Mouse (Mus musculus) heart, postnatal 36 days (tissue): ENCODE data around the gene Cd38. TPM values are rescaled to one million over a fixed set of nuclear protein-coding genes. Genes with fewer than 3 reads are reported as not detected.

ENCODE experiments used
- DNase-seq, 2 experiments: peaks; one replicate each; pipeline ENCODE4 v3.0.0; 2021 to 2022
- intact Hi-C: fragments of 180-260 bp; cut with DNase I; formaldehyde crosslinking; loops from one replicate; pipeline ENCODE4 v1.15.1; 2025
- total RNA-seq, 2 experiments: library from RNA; stranded (reverse); gene quantifications; 2 replicates each; pipeline ENCODE4 v1.2.3; 2021

Cd38 gene
- total RNA-seq, result 1 to 10 TPM; 8.2 to 8.5 TPM

- DNase-seq, result no peak
- intact Hi-C loops, result loop anchor here (1.0 to 2.0 kb wide), 2 partner anchors 13 to 24 kb away; no protein-coding TSS in a partner anchor
Measured at GRCm38 (mm10) chr5:43868253-43868652, at the start of gene Cd38. Cd38 (plus strand) TSS chr5:43868553.

GRCm38 (mm10) chr5:43818695-43819094 lies 49.7 kb upstream of the Cd38 start, which contains the start of gene Bst1:
Bst1 (plus strand) TSS chr5:43818885.
- peak in 1 of 2 experiments; percentile 7 for DNase-seq
- intact Hi-C loops, result no loop called here

- intact Hi-C loops, result no loop called here
- no peak for DNase-seq
Measured at GRCm38 (mm10) chr5:43820785-43821184, 47.6 kb upstream of the Cd38 start.

GRCm38 (mm10) chr5:43821538-43821937 lies 46.8 kb upstream of the Cd38 start, which contains the start of gene Fbxl5:
Fbxl5 (minus strand) TSS chr5:43821638.
- intact Hi-C loops, result no loop called here
- no peak for DNase-seq

- intact Hi-C loops, result no loop called here
- DNase-seq, result no peak
Measured at GRCm38 (mm10) chr5:43822199-43822598, 46.2 kb upstream of the Cd38 start.

- intact Hi-C loops, result no loop called here
- no peak for DNase-seq
Measured at GRCm38 (mm10) chr5:43822824-43823223, 45.5 kb upstream of the Cd38 start.

GRCm38 (mm10) chr5:43824580-43824979 lies 43.8 kb upstream of the Cd38 start:
- intact Hi-C loops, result no loop called here
- DNase-seq, result no peak

- no peak for DNase-seq
Measured at GRCm38 (mm10) chr5:43826883-43827282, 41.5 kb upstream of the Cd38 start.

GRCm38 (mm10) chr5:43827366-43827765 lies 41.0 kb upstream of the Cd38 start:
- DNase-seq, result no peak

More at GRCm38 (mm10) chr5:43826883-43827282, 41.5 kb upstream of the Cd38 start:
- intact Hi-C loops, result no loop called here

GRCm38 (mm10) chr5:43836590-43836989 lies 31.8 kb upstream of the Cd38 start:
- no peak for DNase-seq
- intact Hi-C loops, result loop anchor here (10.0 kb wide), 1 partner anchor 428 kb away; no protein-coding TSS in a partner anchor

More at GRCm38 (mm10) chr5:43827366-43827765, 41.0 kb upstream of the Cd38 start:
- intact Hi-C loops, result no loop called here

GRCm38 (mm10) chr5:43837372-43837771 lies 31.0 kb upstream of the Cd38 start:
- intact Hi-C loops, result loop anchor here (10.0 kb wide), 1 partner anchor 427 kb away; no protein-coding TSS in a partner anchor
- peak in 1 of 2 experiments; percentile 52 for DNase-seq

GRCm38 (mm10) chr5:43841144-43842010 lies 27.0 kb upstream of the Cd38 start:
- intact Hi-C loops, result loop anchor here (5.0 kb wide), 3 partner anchors 51 to 206 kb away; no protein-coding TSS in a partner anchor
- peak; percentile 50 to 58 for DNase-seq

- intact Hi-C loops, result loop anchor here (5.0 kb wide), 3 partner anchors 50 to 205 kb away; no protein-coding TSS in a partner anchor
- no peak for DNase-seq
Measured at GRCm38 (mm10) chr5:43842011-43842285, 26.4 kb upstream of the Cd38 start.

- no peak for DNase-seq
- intact Hi-C loops, result loop anchor here (5.0 kb wide), 3 partner anchors 50 to 205 kb away; no protein-coding TSS in a partner anchor
Measured at GRCm38 (mm10) chr5:43842576-43843155, 25.7 kb upstream of the Cd38 start.

GRCm38 (mm10) chr5:43845083-43845482 lies 23.3 kb upstream of the Cd38 start:
- DNase-seq, result peak in 1 of 2 experiments; percentile 28
- intact Hi-C loops, result no loop called here

- intact Hi-C loops, result no loop called here
- DNase-seq, result no peak
Measured at GRCm38 (mm10) chr5:43845646-43846045, 22.7 kb upstream of the Cd38 start.

- intact Hi-C loops, result no loop called here
- no peak for DNase-seq
Measured at GRCm38 (mm10) chr5:43846227-43846626, 22.1 kb upstream of the Cd38 start.

- intact Hi-C loops, result no loop called here
- no peak for DNase-seq
Measured at GRCm38 (mm10) chr5:43847555-43847954, 20.8 kb upstream of the Cd38 start.

- DNase-seq, result no peak
- intact Hi-C loops, result no loop called here
Measured at GRCm38 (mm10) chr5:43848275-43848674, 20.1 kb upstream of the Cd38 start.

- no peak for DNase-seq
- intact Hi-C loops, result no loop called here
Measured at GRCm38 (mm10) chr5:43853096-43853867, 15.1 kb upstream of the Cd38 start.
